In the genomic region with DNA sequence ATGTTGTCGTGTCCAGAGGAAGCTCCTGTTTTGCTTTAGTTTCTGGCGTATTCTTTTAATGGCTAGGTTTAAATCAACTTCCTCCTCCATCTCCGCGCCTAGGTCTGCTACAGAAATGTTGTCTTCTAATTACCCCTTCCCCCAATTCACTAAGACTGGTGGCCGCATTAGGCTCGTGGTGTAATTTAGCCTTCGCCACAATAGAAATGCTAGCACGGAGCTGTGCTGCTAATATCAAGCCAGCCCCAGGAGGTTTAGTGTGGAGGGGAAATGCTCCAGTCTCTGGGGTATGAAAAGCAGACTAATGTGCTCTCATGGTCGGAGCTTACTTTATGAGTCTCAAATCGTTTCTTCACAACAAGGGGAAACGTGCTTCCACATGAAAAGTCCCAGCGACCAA, we compare ENCODE assay signal across 9 mouse cellular contexts. TPM values are rescaled to one million over a fixed set of nuclear protein-coding genes. Genes with fewer than 3 reads are reported as not detected.
DNase-seq lines count a peak whose midpoint lies in the region; ATAC-seq lines count a peak whose summit lies in the region.
"Had no signal": no experiment of that assay in that cellular context is flagged by ENCODE, and none has a peak within 500 bp of the region (broad histone marks: within the 10 kb centered on the region; RNA-seq: fewer than 3 reads in every experiment).

No protein-coding gene starts in this region.

- no peaks in the 10 kb centered on the region for H3K9me3 ChIP-seq in heart, embryonic 12.5 days (replicated peaks)
- no peaks in the 10 kb centered on the region for H3K9me3 ChIP-seq in hindbrain, embryonic 10.5 days
- no peaks in the 10 kb centered on the region for H3K9me3 ChIP-seq in midbrain, embryonic 10.5 days (replicated peaks)

- no peak overlapping the region for H3K27ac ChIP-seq in heart, embryonic 12.5 days (ENCODE audit: poor library complexity, severe bottlenecking)
- H3K27ac ChIP-seq in hindbrain, embryonic 10.5 days, result peak overlapping the region; percentile 79; the same call in 1 of the 2 replicates
- no peak overlapping the region for H3K27ac ChIP-seq in midbrain, embryonic 10.5 days (replicated peaks)

- H3K4me1 ChIP-seq in heart, embryonic 12.5 days (replicated peaks), result peaks cover 22% of the 10 kb centered on the region
- H3K4me1 ChIP-seq in hindbrain, embryonic 10.5 days (replicated peaks), result peaks cover 35% of the 10 kb centered on the region
- H3K4me1 ChIP-seq in midbrain, embryonic 10.5 days, result peaks cover 27% of the 10 kb centered on the region

- no peaks in the 10 kb centered on the region for H3K36me3 ChIP-seq in heart, embryonic 12.5 days
- no peaks in the 10 kb centered on the region for H3K36me3 ChIP-seq in hindbrain, embryonic 10.5 days
- no peaks in the 10 kb centered on the region for H3K36me3 ChIP-seq in midbrain, embryonic 10.5 days

- intact Hi-C loops in gastrocnemius, postnatal 14 days (cut with DNase I; ENCODE audit: low total_unique reads), result no loop called here
- intact Hi-C loops in left cerebral cortex, postnatal 25 days (cut with DNase I), result loop anchor here (2.0 kb wide), 1 partner anchor 43 kb away; no protein-coding TSS in a partner anchor

- peaks cover 15% of the 10 kb centered on the region for H3K27me3 ChIP-seq in heart, embryonic 12.5 days (replicated peaks)
- peaks cover 40% of the 10 kb centered on the region for H3K27me3 ChIP-seq in hindbrain, embryonic 10.5 days (ENCODE audit: insufficient read depth, poor library complexity, severe bottlenecking)
- H3K27me3 ChIP-seq in midbrain, embryonic 10.5 days (ENCODE audit: low read depth, poor library complexity, severe bottlenecking), result peaks cover 41% of the 10 kb centered on the region

- ATAC-seq in heart, embryonic 12.5 days (ENCODE audit: insufficient number of reproducible peaks, low FRiP score), result no peak

- DNase-seq in heart, adult 9 months (ENCODE audit: low spot score in 2 of 2), result no peak
- peak; percentile 10 for DNase-seq in MN1 (ENCODE audit: low spot score)
- DNase-seq in hindbrain, embryonic 10.5 days (ENCODE audit: low spot score), result no peak
- DNase-seq in midbrain, embryonic 10.5 days (ENCODE audit: low spot score), result peak; percentile 28
- DNase-seq in urinary bladder, postnatal 36 days (ENCODE audit: low spot score in 2 of 2), result no peak
- DNase-seq in gastrocnemius, postnatal 14 days, result no peak
- DNase-seq in left cerebral cortex, postnatal 25 days (ENCODE audit: low spot score in 2 of 2), result no peak

- peak overlapping the region; percentile 70 for H3K4me3 ChIP-seq in heart, embryonic 12.5 days
- H3K4me3 ChIP-seq in hindbrain, embryonic 10.5 days, result peak overlapping the region; percentile 77
- peak overlapping the region; percentile 81 for H3K4me3 ChIP-seq in midbrain, embryonic 10.5 days

- 14% methylated on average over 12 of the region's 12 CpGs for WGBS in heart, embryonic 12.5 days
- 13% methylated on average over 12 of the region's 12 CpGs for WGBS in hindbrain, embryonic 10.5 days
- 12% methylated on average over 12 of the region's 12 CpGs for WGBS in midbrain, embryonic 10.5 days

- H3K9ac ChIP-seq in heart, embryonic 12.5 days, result peak overlapping the region; percentile 75

- H3K4me2 ChIP-seq in heart, embryonic 12.5 days, result peak overlapping the region; percentile 96

RNA-seq across cellular contexts. Expression of a gene that starts 0.9 kb away (rescaled TPM):
- polyA plus RNA-seq in heart, embryonic 12.5 days (2016; fragmentation: Nextera tagmentation; extraction: Ambion mirVana), result 53.3 and 58.5 TPM in 2 replicates
- 41.9 and 62.2 TPM in 2 replicates for polyA plus RNA-seq in hindbrain, embryonic 10.5 days (2016; fragmentation: Nextera tagmentation; extraction: Ambion mirVana)
- 20.8 and 30.0 TPM in 2 replicates for polyA plus RNA-seq in midbrain, embryonic 10.5 days (2016; fragmentation: Nextera tagmentation; extraction: Ambion mirVana)
- 10 to 100 TPM; 27.1 to 27.9 TPM for total RNA-seq in gastrocnemius, postnatal 14 days (2021)
- total RNA-seq in left cerebral cortex, postnatal 25 days (2021), result 10 to 100 TPM; 82.7 to 92.4 TPM

RNA-seq across cellular contexts. Expression of a gene that starts 37.0 kb away (rescaled TPM):
- polyA plus RNA-seq in heart, embryonic 12.5 days (2016; fragmentation: Nextera tagmentation; extraction: Ambion mirVana), result 0.22 and 0.46 TPM in 2 replicates
- polyA plus RNA-seq in hindbrain, embryonic 10.5 days (2016; fragmentation: Nextera tagmentation; extraction: Ambion mirVana), result 0.67 and 0.96 TPM in 2 replicates
- 0.72 and 0.80 TPM in 2 replicates for polyA plus RNA-seq in midbrain, embryonic 10.5 days (2016; fragmentation: Nextera tagmentation; extraction: Ambion mirVana)
- total RNA-seq in gastrocnemius, postnatal 14 days (2021), result not detected
- total RNA-seq in left cerebral cortex, postnatal 25 days (2021), result 1 to 10 TPM in 1 of 2 experiments, under 1 TPM in 1; 0.89 to 1.0 TPM
- total RNA-seq: ES-E14 had no signal

RNA-seq across cellular contexts. Expression of a gene that starts 45.5 kb away (rescaled TPM):
- polyA plus RNA-seq in heart, embryonic 12.5 days (2016; fragmentation: Nextera tagmentation; extraction: Ambion mirVana), result 4.7 TPM in 2 replicates
- polyA plus RNA-seq in hindbrain, embryonic 10.5 days (2016; fragmentation: Nextera tagmentation; extraction: Ambion mirVana), result 5.7 and 6.3 TPM in 2 replicates
- polyA plus RNA-seq in midbrain, embryonic 10.5 days (2016; fragmentation: Nextera tagmentation; extraction: Ambion mirVana), result 6.1 and 8.2 TPM in 2 replicates
- total RNA-seq in gastrocnemius, postnatal 14 days (2021), result 1 to 10 TPM; 1.7 to 3.2 TPM
- 1 to 10 TPM; 8.3 to 9.9 TPM for total RNA-seq in left cerebral cortex, postnatal 25 days (2021)

Comparison
In these comparisons a context has a peak if more than half of its experiments do, and no peak if none do; other contexts are left out.
1. DNase-seq: peak in MN1 (single experiment) and midbrain, embryonic 10.5 days (single experiment); none in heart, adult 9 months (0 of 2), hindbrain, embryonic 10.5 days (single experiment), urinary bladder, postnatal 36 days (0 of 2), gastrocnemius, postnatal 14 days (single experiment) and left cerebral cortex, postnatal 25 days (0 of 2).
2. Peak in every context shown above with its lines, with median percentiles within 50 percentile points of each other: H3K4me3 ChIP-seq.